Mouse (Mus musculus) layer of hippocampus, adult 8-10 months (tissue): ENCODE measurements around the gene S100a13. TPM values are rescaled to one million over a fixed set of nuclear protein-coding genes. Genes with fewer than 3 reads are reported as not detected.

Experiments
- DNase-seq, 2 experiments: peaks; one replicate each; pipeline ENCODE4 v3.0.0; 2022; ENCODE audit warnings: low spot score in 2 of 2
- total RNA-seq, 4 experiments: library from RNA; stranded (reverse); gene quantifications; 2 replicates each; pipeline ENCODE4 v1.2.4; 2022

S100a13 gene
- 10 to 100 TPM; 16.9 to 33.3 (median 24.9) TPM for total RNA-seq

GRCm38 (mm10) chr3:90513796-90514590 lies at the start of gene S100a13, which contains the start of gene S100a1:
Gene S100a13 (plus strand): TSS chr3:90514435.
Gene S100a1 (minus strand): TSS chr3:90514392.
- peak; percentile 36 to 54 for DNase-seq

- DNase-seq, result no peak
These were observed 49.6 kb upstream of the S100a13 start for GRCm38 (mm10) chr3:90464552-90465080.

- no peak for DNase-seq
These were observed 49.1 kb upstream of the S100a13 start for GRCm38 (mm10) chr3:90465081-90465685.

- no peak for DNase-seq
These were observed 48.4 kb upstream of the S100a13 start, which contains the start of gene Npr1 for GRCm38 (mm10) chr3:90465686-90466310. Gene Npr1 (minus strand): TSS chr3:90465866.

GRCm38 (mm10) chr3:90466311-90466766 lies 47.9 kb upstream of the S100a13 start:
- DNase-seq, result peak in 1 of 2 experiments; percentile 56

GRCm38 (mm10) chr3:90467618-90468300 lies 46.5 kb upstream of the S100a13 start:
- DNase-seq, result no peak

GRCm38 (mm10) chr3:90472213-90472612 lies 42.0 kb upstream of the S100a13 start:
- DNase-seq, result no peak

- DNase-seq, result no peak
These were observed 38.9 kb upstream of the S100a13 start for GRCm38 (mm10) chr3:90475151-90475830.

- DNase-seq, result peak; percentile 97
These were observed 38.2 kb upstream of the S100a13 start, which contains the start of gene Ilf2 for GRCm38 (mm10) chr3:90475831-90476611. Gene Ilf2 (plus strand): TSS chr3:90476126.

- no peak for DNase-seq
These were observed 27.2 kb upstream of the S100a13 start for GRCm38 (mm10) chr3:90486998-90487397.

- no peak for DNase-seq
These were observed 25.7 kb upstream of the S100a13 start for GRCm38 (mm10) chr3:90488576-90488975.

- peak; percentile 90 to 96 for DNase-seq
These were observed 23.5 kb upstream of the S100a13 start, which contains the start of gene Snapin for GRCm38 (mm10) chr3:90490696-90491256. Gene Snapin (minus strand): TSS chr3:90491033.

- no peak for DNase-seq
These were observed 22.9 kb upstream of the S100a13 start for GRCm38 (mm10) chr3:90491350-90491749.

- DNase-seq, result no peak
These were observed 20.2 kb upstream of the S100a13 start for GRCm38 (mm10) chr3:90493831-90494540.

GRCm38 (mm10) chr3:90495850-90496525 lies 18.2 kb upstream of the S100a13 start:
- DNase-seq, result no peak

GRCm38 (mm10) chr3:90497597-90497996 lies 16.6 kb upstream of the S100a13 start:
- no peak for DNase-seq

- no peak for DNase-seq
These were observed 10.8 kb upstream of the S100a13 start for GRCm38 (mm10) chr3:90503444-90503843.

- no peak for DNase-seq
These were observed 9.0 kb upstream of the S100a13 start for GRCm38 (mm10) chr3:90505216-90505615.
